Mouse (Mus musculus) c-Kit-negative CD71-positive TER-119-positive erythroid progenitor cells, embryonic 14.5 days (primary cell): ENCODE measurements around the gene Cab39l.
"Not testable (repeated sequence)": the region's sequence is repeated elsewhere in the genome, so short reads cannot be mapped to it uniquely, and the experiment has no call there.

Experiments
- DNase-seq: peaks from one replicate; pipeline ENCODE4 v3.0.0-alpha.2; 2013; ENCODE audit warnings: low read depth, low spot score

Cab39l gene

DNA sequence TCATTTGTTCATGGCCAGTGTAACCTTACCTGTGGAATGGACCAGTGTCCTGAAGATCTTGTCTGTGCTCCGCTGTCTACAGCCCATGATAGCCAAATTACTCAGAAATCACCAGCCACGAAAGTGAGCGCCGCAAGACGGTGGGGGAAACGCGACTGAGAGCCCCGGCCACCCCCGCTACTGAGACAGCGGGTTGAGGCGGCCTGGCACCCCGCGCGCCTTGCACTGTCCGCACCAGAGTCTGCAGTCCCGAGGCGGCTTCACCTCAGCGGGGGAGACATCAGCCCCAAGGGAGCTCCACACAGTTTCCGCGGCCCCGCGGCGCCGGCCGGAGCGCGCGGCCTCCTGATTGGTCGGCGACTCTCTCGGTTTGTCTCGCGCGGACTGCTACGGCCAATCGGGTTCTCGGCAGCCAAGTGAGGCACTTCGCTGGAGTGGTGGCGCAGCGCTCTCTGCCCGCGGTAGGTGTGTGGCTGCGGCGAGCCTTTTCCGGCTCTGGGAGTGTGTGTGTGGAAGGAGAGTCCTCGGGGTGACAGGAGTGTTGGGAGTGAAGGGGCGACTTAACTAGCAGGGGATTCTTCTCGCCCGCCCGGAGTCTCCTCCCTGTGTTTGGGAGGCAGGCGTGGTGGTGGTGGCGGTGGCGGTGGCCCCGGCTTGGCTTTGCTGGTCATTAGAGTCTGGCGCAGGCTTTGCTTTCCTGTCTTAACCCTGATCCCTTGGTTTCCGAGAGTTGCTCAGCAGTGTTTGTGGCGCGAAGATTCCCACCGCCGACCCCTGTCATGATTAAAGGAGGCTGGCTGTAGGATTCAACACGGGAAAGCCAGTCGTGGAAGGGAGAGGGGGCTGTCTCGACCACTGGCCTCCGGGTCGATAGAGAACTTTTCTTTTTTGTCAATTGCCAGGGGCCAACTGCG is at the start of gene Cab39l, which contains the start of gene Setdb2:
Gene Cab39l, plus strand, starts transcription at position 415 of the 914 bp plus-strand sequence.
Gene Setdb2, minus strand, starts transcription at position 327 of the 914 bp plus-strand sequence.
- peak; percentile 92 for DNase-seq

DNA sequence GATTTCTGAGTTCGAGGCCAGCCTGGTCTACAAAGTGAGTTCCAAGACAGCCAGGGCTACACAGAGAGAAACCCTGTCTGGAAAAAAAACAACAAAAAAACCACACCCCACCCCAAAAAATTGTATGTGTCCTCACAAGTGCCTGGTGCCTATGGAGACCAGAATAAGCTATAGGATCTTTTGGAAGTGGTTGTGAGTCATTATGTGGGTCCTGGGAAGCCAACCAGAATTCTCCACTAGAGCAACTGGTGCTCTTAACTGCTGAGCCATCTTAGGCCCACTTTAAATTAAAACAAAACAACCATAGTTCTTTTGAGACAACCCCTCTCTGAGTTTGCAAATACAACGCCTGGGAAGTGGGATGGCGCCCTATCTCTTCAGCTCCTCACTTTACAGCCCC is 45.5 kb upstream of the Cab39l start, which contains the start of gene Phf11c:
Gene Phf11c, minus strand, starts transcription at position 101 of the 400 bp plus-strand sequence.
- DNase-seq: no peak

DNA sequence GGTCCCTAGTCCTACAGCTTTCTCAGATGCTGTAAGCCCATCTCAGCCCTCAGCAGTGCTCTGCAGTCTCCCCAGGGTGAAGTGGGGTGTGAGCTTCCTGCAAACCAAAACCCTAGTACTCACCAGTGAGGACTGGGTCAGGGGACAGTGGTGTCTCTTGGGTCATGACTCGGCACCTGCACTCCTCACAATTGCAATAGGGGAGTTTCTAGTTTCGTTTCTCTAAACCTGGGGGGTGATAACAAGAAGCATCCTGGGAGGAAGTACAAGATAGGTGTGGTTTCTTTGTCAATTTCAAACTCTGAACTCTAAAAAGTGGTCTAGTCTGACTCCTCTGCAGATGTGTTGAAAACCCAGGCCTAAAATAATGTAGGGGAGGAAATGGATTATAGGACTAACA is 43.8 kb upstream of the Cab39l start:
- DNase-seq: no peak

DNA sequence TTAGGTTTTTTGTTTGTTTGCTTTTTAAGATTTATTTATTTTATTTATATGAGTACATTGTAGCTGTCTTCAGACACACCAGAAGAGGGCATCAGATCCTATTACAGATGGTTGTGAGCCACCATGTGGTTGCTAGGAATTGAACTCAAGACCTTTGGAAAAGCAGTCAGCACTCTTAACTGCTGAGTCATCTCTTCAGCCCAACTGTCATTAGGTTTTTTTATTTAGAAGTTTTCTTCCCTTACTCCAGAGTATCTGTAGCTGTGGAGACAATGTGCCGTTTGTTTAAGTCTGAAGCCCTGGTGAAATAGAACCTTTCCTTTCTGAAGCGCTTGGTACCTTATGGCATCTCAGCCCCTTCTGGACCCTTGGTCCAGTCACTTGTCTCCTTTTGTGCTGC is 25.8 kb upstream of the Cab39l start:
- DNase-seq: not testable (repeated sequence)

DNA sequence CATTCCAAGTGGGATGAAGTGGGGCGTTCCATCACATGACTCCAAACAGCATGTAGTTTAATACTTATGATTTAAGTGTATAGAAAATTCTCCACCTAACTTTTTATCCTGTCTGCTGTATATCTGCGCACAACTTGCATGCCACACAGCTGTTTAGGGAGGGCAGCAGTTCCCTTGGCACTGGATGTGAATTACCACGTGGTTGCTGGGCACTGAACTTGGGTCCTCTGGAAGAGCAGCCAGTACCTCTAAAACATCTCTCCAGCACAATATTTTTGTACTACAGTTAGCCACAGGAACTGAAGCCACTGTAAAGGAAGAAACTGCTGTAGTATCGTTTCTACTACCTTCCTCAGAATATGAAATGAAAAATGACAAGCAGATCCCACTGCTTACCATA is 22.6 kb upstream of the Cab39l start:
- no peak for DNase-seq

DNA sequence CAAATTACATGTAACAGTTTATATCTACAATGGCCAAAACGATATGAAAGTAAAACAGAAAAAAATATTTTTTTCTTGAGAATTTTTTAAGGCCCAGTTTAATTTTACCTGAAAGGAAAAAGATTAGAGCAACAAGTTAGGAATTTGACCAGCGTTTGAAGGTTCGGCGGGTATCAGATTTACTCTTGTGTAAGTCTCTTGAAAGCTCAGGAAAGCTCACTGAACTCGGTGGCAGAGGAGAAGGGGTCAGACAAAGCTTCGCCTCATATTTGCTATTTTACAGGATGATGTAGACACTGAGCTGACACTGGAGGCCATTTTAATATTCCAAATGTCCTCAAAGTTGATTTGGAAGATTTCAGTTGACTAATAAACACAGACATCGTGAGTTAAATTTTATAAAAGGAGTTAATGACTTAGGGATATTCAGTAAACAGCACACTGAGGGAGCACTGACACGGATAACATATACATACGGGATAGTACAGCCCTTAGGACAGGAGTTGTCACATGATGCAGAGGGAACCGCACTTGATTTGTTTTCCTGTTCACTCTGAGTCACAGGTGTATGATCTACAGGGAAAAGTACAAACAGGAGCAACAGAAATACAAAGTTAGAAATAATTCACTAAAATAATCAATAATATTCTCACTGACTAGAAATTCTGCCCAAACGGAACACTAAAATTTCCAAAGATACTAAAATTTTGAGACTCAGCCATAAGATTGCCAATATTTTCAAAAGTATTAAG is 17.7 kb upstream of the Cab39l start:
- DNase-seq: no peak

DNA sequence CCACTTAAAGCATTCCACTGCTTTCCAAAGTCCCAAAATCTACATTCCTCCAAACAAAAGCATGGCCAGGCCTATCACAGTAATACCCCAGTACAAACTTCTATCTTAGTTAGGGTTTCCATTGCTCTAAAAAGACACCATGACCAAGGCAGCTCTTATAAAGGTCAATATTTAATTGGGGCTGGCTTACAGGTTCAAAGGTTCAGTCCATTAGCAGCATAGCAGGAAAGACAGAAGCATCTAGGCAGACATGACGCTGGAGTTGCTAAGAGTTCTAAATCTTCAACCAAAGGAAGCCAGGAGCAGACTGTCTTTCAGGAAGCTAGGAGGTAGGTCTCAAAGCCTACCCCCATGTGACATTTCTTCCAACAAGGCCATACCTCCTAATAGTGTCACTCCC is 10.2 kb upstream of the Cab39l start:
- DNase-seq: no peak

DNA sequence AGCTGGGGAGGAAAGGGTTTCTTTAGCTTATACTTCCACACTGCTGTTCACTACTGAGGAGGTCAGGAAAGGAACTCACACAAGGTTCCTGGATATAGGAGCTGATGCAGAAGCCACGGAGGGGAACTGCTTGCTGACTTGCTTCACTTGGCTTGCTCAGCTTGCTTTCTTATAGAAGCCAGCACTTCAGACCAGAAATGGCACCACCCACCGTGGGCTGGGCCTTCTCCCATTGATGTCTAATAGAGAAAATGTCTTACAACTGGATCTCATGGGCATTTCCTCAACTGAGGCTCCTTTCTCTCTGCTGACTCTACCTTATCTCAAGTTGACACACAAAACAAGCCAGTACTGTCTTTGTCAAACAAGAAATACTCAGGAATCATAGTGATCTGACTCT is 6.9 kb upstream of the Cab39l start:
- DNase-seq: no peak

DNA sequence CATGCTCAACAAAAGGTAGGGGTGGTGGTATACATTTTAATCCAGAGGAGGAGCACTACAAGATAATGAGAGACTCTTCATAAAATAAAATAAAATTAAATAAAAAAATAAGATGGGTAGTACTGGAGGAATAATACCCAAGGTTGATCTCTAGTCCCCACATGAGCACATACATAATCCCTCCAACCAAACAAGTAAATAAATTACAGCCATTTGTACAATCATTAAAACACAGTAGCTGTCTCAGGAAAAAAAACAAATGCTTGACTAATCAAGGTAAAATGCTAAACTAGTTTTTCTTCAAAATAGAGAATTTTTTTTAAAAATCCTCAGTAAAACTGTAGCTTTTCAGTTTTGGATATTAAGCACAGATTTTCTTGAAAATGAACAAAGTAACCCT is 5.6 kb upstream of the Cab39l start:
- DNase-seq: no peak

DNA sequence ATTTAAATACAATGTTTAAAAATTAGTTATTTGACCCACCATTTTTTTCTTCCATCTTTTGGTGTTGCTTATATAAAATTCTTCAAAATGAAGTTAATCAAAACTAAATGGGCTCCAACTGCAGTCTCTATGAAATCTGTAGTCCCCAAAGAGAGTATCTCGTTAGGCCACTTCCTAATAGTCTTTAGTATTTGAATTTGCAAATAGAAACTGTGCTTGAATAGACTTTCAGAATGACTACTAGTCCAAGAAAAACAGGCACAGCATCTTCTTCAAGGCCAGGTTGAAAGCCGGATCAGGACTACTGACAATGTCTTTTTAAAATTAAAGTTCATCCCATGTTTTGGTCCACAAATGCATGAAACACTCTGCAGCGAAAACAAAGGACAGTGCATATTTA is 3.4 kb upstream of the Cab39l start:
- no peak for DNase-seq

DNA sequence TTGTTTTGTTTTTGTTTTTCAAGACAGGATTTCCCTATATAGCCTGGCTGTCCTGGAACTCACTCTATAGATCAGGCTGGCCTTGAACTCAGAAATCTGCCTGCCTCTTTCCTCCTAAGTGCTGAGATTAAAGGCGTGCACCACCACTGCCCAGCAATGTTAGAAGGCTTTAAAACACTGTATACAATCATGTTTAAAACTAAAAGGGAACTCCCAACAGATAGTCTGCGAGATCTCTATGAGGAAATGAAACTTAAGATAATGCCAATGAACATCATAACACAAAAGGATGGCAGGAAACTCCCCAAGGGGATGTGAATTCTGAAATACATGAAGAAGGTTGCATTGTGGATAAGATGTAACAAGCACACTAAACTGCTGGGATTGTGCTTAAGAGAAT is 2.3 kb upstream of the Cab39l start:
- DNase-seq: no peak

DNA sequence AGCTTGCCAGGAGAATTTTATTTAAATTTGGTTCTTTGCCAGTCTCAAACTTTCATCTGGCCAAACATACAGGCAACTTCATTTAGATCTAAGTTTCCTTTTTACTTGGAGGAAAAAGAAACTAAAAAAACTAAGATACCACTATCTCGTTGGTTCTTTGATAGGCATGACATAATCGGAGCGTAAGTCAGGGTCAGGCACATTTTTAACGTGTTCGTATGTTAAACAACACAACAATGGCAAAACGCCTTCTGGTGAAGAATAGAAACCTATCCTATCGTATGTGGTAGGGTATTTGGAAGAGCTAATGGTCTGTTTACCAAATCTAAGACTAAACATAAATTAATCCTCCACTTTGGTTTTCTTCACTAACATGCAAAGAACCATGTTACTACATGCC is 733 bp upstream of the Cab39l start:
- no peak for DNase-seq

DNA sequence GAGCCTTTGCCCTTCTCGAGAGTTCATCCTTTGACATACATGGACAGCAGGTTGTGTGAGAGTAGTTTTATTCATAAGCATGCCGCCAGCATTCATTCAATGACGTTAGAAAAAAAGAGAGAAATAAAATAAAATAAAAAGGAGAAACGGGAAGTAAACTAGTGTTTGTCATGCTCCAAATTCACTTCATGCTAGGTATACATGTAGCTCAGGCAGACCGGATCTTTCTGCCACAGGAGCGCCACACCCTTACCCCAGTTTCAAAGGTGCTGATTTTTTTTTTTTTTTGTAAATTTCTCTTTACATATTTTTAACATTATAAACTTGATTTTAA is 667 bp downstream of the Cab39l start:
- peak; percentile 22 for DNase-seq

DNA sequence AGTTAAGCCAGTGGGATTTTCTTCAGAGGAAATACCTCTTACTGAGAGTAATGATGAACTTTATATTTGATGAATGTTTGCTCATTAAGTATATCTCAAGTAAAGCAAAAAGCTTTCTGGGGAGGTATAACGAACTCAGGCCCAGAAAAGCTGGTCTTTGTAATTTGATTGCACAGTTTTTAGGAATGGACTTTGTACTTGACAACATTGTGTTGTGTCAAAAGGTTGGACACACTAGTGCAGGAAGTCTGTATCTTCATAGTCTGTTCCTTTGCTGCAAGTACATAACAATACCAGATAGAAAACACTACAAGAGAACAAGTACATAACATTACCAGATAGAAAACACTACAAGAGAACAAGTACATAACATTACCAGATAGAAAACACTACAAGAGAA is 4.6 kb downstream of the Cab39l start:
- DNase-seq: no peak

DNA sequence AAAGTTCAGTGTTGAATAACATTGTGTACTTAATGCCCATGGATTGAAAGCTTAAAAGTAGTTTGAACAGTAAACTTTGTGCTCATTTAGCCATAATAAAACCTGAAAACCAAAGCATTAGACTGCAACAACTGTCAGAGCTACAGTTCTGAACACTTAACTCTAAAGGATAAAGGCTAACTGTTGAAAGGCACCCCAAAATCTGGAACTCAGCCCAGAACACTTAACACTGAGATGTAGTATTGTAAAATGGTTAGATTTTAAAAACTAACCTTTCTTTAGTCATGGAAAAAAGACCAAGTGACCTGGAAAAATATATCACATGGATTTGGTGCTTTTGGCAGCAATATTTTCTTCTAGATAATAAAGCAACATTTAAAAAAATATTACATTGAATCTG is 7.2 kb downstream of the Cab39l start:
- no peak for DNase-seq

DNA sequence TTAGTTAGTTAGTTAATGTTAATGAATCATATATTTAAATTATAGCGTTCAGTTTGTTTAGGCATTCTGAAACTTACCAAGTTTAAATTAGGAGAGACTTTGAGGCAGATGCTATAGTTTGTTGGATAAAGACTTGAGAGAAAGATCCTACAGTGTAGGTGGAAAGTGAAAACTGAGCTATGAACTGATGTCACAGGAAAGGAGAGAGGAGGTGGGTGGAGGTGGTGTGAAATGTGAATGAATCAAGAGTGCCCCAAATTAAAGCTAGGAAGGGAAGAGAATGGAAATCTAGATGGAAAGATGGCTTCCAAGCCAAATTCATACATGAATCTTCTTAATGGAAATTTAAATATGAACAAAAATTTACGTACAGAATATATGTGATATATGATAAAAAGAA is 25.7 kb downstream of the Cab39l start:
- DNase-seq: no peak

DNA sequence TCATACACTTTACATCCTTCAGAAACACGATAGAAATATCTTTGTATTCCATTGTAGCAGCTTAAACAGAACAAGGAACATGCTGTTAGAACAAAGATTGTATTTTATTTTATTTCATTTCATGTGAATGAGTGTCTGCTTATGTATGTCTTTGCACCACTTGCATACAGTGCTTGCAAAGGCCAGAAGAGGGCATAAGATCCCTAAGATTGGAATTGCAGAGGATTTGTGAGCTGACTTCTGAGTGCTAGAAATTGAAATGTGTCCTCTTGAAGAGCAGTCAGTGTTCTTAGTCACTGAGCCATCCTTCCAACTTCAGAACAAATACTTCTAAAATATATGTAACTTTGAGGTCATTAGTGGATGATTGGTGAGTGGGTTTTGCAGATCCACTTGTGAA is 27.0 kb downstream of the Cab39l start:
- no peak for DNase-seq

DNA sequence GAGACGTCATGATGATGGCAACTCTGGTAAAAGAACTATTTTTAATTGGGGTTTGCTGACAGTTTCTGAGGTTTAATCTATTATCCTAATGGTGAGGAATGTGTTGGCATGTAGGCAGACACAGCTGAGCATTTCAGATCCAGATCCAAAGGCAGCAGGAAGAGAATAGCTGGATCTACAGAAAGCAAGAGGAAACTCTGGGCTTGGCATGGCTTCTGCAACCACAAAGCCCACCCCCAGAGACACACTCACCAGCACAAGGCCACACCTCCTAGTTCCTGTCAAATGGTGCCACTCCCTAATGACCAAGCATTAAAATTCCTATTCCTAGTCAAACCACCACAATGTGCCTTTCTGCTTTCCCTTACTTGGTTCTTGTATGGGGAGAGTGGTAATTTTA is 30.0 kb downstream of the Cab39l start:
- no peak for DNase-seq

DNA sequence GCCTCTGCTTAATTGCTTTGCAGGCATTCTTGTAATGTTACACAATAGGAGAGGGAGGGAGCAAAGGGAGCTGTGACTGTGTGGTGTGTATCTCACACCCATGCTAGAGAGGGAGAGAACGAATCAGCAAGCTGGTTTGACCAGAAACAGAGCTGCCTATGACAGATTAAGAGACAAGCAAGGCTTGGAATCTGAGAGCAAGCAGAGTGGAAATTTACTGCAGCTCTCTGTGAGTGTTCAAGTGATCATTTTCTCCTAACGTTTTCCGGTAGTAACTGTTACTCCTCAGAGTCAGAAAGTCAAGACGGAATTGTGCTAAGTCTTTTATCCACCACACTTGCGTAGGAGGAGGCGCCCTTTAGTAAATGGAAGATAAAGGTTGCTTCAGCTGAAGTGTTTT is 37.9 kb downstream of the Cab39l start:
- no peak for DNase-seq

DNA sequence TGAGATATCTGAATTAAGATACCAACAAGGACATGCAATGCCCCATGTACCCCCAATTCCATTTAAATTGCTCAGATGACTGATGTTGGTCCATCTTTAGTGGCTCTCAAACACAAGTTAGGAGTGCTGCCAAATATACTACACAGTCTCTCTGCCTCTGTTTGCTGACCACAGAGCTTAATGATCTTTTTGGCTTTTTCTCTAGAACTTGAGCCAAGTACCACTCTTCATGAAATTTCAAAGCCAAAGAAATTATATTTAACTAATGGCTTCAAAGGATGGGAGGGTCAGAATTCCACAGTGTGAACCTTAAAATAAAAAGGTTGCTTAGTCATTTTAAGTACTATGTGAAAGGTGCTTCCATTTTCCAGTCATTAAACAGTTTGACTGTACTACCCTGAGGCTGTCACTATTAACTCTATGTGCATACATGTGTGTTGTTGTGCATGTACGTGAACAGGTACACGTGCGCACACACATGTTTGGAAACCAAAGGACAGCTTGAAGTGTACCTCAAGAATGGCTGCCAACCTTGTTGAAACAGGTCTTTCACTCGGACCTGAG is 44.6 kb downstream of the Cab39l start:
- no peak for DNase-seq

DNA sequence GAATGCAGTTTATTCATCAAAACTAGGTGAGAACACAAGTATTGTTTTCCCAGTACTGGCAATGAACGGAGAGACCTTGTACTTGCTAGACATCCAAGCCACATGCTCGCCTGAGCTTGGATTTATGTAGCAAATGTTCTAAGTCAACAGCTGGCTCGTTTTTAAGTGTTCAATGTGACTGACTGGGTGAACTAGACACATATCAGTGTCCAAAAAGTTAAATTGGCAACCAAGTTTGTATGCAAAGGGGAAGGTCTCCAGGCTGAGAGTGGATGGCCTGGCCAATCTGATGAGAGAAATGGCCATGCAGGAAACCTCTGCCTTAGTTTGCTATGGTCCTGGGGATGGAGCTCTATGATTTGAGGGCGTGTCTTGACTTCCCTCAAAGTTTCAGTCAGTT is 51.6 kb downstream of the Cab39l start:
- DNase-seq: no peak

DNA sequence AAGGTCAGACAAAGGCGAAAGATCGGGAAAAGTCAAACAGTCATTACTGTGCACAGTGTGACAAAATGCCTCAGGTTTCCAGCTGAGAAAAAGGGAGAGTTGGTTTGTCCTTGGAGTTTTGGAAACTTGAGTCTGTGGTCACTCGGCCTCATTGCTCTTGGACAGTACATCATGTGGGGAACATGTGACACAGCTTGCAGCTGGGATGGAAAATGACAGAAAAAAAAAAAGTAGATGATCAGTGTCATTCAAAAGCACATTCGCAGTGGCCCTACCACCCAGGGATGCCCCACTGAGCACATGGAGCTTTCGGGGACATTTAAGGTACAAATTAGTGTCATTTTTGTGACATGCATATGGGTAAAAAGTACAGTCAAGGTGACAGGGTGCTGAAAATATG is 57.2 kb downstream of the Cab39l start:
- DNase-seq: no peak

DNA sequence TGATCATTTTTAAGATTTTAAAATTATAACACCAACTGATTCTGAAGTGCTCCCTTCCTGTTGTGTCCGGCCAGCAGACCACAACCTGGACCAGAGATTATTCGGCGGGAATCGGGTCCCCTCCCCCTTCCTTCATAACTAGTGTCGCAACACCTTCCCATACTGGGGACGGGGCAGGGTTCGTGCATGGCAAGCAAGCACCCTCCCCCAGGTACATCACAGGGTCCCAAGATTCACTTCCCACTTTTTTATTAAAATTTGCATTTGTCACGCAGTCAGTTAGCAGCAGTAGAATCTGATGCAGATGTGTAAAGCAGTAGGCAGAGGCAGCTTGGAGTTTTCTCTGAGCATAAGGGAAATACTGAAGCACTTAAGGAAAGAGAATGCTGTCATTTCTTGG is 64.1 kb downstream of the Cab39l start:
- DNase-seq: no peak
